Mouse (Mus musculus) lung, postnatal 14 days (tissue): ENCODE results near the gene Ssh3.

ENCODE experiments used
- DNase-seq: peaks from one replicate; pipeline ENCODE4 v3.0.0; 2021

The Ssh3 gene

DNA sequence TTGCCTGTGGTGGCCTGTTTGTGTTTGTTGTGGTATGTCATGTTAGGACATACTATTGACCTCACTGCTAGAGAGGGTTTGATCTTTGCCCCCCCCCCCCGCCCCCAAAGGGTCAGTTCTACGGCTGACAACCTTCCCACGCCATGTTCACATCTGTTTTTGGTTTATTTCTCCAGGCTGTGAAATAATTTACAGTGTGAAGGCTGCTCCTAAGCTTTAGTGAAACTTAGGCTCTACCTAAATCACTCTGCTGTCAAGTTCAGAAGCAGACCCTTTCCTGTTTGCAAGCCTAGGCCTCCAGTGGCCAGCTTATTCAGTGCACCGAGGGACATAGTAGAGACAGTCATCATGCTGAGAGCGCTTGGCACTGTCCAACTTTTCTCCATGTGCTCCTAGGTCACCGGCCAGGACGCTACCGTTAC is 28.7 kb downstream of the Ssh3 start:
- no peak for DNase-seq

DNA sequence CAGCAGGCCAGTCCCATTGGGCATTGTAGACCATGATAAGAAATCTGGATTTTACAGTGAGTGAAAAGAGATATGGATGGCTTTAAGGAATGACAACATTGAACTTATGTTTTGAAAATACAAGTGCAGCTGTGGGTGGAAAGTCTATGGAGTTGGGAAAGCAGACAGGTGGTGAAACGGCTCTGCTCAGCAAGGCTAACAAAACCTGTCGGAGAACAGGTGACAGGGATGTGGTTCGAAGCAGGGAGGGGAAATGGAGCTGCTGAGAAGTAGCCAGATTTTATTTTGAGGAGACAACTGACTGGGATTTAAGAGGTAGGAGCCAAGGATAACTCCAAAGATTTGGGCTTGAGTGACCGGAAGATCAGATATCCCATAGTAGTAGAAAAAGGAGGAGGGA is 34.4 kb downstream of the Ssh3 start:
- DNase-seq = no peak

DNA sequence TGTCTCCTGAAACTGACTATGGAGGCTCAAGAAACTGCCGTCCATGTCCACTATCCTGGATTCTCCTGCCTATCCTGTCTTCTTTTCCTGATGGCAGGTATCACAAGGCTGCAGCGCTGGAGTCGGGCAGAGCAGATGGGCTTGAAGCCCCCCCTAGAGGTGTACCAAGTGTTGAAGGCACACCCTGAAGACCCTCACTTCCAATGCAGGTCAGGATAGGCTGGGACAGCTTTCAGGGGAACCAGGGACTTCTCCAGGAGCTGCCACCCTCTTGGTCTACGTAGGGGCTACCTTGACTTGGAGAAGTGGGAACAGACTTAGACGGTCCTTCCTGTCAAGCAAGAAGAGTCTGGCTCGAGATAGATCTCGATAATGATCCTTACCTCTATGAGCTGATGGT is 36.3 kb downstream of the Ssh3 start:
- DNase-seq = no peak

DNA sequence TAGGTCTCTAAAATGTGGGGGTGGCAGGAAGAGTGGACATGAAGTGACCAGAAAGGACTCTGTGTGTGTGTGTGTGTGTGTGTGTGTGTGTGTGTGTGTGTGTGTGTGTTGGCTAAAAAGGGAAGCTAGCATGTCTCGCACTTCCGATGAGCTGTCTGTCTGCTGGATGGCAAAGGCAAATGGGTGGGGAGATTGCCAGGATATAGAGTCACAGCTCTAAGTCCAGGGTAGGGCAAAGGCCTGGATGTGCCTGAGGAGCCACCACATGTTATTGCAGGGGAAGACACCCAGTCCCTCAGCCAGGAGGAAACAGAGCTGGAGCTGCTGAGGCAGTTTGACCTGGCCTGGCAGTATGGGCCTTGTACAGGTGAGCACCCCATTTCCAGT is 36.8 kb downstream of the Ssh3 start:
- DNase-seq = no peak

DNA sequence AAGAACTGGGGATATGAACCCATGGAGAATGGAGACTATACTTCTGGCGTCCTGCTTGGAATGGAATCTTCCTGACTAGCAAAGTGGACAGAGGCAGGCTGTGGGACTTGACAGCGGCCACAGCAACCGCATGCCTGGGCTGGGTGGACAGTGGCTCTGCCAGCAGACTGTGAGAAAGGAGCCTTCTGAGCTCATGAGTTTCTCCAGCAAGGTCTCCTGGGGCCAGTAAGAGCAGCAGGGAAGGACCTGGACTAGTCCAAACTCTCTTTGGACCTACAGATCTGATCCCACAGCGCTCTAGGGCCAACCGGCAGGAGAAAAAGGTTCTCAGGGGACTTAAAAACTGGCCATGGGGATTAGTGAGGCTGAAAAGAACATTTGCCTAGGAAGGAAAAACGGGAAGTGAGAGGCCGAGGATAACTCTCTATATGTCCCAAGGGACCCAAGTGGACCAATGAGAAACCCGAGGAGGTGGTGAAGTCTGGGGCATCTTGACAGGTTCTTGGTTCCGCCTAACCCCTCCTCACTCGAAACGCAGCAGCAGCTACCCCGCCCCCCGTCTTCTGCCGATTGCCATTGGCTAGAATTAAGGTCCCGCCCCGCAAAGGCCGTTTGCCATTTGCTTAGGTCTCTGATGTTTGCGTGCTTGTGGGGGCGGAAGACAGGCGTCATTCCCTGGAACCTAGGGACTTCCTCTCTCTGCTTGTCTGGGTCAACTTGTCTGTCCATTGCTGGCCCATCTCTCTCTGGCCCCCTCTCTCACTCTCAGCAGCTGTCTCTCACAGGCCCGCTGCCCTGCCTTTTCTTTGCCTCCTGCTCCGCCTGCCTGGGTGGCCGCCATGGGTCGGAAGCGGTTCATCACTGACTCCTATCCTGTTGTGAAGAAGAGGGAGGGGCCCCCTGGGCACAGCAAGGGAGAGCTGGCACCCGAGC is 37.5 kb downstream of the Ssh3 start, which contains the start of gene Pold4:
TSS of gene Pold4 (plus strand) at position 647 of the 933 bp plus-strand sequence.
- DNase-seq = peak; percentile 99

DNA sequence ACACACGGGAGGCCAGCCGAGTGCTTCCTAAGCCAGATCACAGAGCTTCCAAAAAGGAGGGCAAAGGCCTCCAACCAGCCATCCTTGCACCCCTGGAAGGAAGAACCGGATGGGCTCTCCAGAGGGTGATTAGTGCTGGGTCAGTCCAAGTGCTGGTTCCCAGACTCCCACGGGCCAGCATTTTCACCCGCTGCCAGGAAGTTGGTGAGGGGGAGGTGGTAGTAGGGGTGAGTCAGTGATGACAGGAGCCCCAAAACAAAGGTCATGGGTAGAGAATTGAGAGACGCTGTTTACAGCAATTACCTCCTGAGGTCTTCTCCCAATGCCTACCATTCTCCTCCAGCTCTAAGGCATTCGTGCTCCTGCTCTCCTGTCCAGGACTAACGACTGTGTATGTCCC is 38.6 kb downstream of the Ssh3 start:
- DNase-seq = no peak

DNA sequence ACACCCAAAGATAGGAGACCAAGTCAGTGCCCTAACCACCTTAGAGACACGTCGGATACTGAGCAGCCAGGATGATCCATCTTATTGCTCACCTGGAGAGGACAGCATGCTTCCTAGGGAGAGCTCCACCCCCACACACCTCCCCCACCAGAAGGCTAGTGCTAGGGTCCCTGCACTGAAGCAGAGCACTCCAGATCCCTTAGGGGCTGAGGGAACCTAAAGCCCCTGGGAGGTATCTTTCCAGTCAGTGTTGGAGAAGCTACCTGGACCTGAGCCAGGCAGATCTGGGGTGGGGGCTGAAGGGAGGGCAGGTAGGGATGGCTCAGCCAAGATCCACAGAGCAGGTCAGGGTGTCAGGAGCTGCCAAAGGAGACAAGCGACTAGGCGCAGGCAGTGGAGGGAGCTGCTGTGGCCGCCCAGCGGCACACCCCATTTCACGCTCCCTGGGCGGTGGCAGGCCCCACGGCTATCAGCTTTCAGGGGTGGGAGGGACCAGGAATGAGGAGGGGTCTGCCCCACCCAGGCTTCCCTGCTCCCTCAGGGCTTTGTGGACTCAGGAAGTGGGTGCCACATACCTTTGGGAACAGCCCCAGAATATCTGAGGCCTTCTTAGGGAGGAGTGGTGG is 39.4 kb downstream of the Ssh3 start:
- no peak for DNase-seq

DNA sequence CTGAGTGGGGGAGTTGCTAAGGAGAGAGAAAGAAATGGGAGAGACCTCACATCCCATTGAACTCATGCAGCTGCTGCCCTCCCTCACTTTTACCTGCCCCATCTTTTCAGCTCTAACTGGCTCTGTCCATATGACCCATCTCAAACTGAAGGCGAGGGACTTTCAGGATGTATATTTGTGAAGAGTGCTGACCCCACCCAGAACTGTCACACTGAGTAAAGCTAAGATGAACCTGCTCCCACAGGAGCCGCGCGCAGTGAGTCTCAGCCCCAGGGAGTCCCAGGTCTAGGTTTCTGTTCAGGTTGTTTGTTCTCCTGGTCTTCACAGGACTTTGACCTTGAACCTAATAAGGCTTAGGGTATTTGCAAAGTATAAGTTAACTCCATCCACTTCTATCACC is 40.1 kb downstream of the Ssh3 start:
- no peak for DNase-seq

DNA sequence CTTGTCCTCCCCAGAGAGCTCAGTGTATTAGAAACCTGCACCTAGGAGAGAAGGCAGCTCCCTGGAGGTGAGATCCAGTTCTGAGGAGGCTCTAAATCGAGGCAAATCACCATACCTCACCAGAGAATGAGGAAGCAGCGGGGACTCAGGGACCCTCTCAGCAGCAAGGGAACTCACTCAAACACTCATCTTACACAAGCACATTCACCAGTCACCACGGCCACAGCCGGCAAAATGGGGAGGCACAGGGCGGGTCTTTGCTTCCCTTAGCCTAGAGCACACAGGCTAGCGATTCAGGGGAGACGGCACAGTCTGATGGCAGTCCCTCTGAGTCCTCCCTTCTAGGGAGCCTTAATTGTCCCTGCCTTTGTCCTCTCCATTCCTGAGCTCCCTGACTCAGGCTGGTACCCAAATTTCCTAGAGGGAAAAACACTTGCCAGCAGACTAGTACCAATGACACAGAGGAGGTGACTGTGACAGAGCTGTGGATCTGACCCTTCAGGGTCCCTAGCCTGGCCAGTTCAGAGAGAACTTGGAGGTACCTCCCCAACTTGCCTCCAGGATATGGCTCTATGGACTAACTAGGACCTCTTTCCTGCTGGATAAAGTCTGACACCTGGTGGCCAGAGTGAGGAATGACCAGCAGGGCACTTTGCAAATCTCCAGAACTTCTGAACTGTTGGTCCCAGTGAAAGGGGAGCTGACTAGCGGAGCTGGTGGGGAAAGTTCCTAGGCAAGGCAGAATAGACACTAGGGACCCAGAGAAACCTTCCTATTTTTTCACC is 40.9 kb downstream of the Ssh3 start:
- DNase-seq = peak; percentile 81

DNA sequence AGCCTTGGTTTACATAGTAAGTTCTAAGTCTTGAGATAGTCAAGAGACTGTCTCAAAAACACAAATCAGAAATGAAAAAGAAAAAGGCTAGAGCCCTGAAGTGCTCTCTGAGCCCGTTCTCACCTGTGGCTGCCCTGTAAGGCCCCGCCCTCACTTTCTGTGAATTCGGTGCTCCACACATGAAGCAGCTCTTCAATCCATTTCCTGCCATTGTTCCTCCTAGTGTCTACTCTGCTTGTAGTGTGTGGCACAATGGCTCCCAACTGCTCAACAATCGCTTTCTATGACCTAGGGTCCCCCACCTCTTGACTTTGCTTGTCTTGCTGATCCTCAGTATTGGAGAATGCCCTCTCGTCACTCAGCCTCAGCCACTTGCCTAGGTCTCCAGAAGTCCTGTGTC is 41.5 kb downstream of the Ssh3 start:
- DNase-seq = no peak

DNA sequence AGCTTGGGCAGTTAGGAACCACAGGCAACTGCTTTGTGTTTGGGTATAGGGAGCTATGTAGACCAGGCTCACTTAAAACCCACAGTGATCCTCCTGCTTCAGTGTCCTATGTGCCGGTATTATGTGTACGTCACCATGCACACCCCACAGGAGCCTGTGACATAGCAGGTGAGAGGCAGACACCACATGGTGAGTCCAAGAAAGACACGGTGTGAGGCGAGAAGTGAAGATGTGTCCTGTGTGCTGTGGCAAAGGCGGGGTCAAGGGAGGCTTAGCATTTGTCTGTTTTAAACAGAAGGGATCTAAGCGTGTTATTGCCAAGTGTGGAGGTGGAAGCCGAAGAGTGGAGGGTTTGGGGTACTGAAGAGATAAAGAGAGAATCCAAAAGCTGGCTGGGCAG is 42.2 kb downstream of the Ssh3 start:
- no peak for DNase-seq

DNA sequence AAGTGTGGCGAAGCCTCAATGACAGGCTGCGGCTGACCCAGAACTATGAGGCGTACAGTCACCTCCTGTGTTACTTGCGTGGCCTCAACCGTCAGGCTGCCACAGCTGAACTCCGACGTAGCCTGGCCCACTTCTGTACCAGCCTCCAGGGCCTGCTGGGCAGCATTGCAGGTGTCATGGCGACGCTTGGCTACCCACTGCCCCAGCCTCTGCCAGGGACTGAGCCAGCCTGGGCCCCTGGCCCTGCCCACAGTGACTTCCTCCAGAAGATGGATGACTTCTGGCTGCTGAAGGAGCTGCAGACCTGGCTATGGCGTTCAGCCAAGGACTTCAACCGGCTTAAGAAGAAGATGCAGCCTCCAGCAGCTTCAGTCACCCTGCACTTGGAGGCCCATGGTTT is 46.8 kb downstream of the Ssh3 start:
- no peak for DNase-seq

DNA sequence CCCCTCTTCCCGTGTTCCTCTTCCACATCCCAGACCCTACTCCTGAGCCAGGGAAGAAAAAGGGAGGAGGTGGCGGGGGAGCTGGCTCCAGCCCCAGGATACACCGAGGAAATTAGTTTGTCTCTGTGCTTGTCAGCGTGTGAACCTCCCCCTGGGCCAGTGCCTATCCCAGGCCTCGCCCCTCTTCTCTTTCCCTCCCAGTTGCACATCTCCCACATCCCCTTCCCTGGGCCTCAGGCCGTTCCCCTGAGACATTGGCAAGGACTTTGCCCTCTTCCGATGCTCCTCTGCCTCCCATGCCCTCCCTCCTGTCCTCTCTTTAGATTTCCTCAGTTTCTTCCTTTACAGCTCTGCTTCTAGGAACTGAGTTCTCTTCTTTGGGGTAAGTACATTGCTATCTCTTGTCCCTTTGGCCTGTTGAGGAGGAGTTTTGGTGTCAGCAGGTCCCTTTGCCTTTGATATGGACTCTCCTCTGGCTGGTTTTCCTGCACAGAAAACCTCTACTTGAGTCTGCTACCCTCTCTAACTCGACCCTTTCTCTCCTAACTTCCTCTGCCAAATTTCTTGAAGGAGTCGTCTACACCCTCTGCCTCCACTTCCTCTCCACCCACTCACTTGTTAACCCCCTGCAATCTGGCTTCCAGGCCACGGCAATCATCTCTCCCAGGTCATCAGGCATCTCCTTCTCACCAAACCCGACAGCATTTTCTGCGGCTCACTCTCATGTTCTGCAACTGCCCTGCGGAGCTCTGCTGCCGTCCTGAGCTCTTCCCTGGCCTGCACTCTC is 47.8 kb downstream of the Ssh3 start:
- peak; percentile 53 for DNase-seq

DNA sequence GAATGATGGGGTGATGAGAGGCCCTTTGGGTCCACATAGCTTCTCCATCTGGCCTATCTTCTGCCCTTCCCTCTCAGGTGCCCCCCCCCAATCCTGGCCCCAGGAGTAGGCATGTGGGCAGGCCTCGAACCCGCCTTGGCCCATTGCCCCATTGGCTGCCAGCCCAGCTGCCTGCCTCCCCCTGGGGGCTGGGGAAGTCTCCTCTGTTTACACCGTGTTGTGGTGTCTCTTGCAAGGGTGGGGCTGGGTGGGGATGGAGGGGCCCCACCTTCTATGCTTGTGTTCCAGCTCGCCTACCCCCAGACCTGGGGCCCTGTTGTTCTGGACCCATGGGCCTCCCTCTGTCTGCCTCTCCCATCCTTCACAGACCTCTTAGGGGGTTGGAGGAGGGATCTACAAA is 48.6 kb downstream of the Ssh3 start:
- peak; percentile 59 for DNase-seq

DNA sequence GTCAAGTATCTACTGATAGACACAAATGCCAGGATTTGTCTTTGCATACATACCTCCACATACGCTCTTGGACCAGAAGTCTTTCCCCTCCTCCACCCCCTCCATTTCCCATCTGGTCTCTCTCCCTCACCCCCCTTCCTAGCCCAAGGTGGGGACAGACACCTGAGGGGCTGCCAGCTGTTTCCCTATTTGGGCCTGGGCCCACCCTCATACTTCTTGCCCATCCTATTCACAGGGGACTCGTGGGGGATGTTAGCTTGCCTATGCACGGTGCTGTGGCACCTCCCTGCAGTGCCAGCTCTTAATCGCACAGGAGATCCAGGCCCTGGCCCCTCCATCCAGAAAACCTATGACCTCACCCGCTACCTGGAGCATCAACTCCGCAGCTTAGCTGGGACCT is 49.0 kb downstream of the Ssh3 start:
- DNase-seq = no peak

DNA sequence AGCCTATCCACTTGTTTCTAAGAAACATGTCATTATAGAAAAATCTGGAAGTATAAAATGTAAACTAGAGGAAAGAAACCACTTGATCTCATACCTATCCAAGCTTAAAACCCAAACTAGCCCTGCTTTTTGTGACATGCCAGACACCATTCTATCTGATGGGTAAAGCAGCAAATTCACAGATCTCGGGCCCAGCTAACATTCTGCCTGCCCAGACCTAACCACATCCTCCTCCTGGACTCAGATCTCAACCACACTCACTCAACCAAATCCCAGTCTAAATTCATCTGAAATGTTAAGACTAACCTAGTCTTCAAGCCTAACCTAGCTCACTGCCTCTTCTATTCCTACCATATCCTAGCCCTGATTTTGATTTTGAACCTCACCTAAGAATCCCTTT is 50.2 kb downstream of the Ssh3 start:
- DNase-seq = no peak

DNA sequence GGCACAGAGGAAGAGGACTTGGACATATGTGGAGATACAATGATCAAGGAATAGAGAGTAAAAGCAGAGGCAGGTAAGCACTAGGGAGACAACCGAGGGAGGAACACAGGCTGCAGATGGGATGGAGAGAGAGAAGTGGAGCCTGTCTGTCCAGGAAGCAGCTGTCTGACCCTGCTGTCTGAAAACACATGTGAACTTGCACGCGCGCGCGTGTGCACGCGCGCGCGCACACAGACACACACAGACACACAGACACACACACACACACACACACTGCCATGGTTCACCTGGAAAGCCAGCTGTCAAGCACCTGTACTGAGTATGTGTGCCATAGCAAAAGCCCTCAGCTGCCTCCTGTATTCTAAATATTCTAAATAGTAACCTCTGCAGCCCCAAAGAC is 50.7 kb downstream of the Ssh3 start:
- no peak for DNase-seq

DNA sequence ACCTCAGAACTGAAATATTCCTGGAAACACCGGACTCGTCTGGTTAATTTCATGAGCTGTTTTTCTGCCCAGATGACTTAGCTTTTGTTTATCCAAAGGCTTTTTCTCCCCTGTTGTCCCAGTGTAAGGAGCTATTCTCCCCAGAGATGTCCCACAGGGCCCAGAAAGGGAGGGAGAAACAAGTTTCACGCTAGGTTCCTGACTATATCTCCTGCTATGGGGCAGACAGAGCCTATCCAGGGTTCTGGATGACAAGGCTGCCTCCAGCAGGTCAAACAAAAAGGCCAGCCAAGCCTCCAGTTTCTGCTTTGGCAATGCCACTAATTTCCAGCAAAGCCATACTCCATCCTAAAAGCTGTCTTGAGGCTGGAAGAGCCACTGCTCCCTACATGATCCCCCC is 51.1 kb downstream of the Ssh3 start:
- DNase-seq = no peak

DNA sequence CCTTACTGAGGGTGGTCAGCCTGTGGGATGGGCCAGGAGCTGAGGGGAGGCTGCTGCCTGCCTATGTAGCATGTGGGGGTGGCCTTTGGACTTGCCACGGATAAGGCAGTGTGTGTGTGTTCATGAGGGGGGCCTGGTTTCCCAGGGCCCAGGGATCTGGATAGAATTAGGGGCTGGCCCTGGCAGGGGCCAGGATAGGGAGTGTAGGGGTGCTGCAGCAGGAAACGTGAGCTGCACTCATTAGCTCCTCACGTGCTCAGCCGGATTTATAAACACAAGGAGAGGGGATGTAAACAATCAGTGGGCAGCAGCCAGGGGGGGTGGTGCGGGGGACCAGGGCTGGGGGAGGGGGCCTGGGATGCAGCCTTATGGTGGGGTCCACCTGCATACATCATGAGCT is 51.8 kb downstream of the Ssh3 start:
- no peak for DNase-seq

DNA sequence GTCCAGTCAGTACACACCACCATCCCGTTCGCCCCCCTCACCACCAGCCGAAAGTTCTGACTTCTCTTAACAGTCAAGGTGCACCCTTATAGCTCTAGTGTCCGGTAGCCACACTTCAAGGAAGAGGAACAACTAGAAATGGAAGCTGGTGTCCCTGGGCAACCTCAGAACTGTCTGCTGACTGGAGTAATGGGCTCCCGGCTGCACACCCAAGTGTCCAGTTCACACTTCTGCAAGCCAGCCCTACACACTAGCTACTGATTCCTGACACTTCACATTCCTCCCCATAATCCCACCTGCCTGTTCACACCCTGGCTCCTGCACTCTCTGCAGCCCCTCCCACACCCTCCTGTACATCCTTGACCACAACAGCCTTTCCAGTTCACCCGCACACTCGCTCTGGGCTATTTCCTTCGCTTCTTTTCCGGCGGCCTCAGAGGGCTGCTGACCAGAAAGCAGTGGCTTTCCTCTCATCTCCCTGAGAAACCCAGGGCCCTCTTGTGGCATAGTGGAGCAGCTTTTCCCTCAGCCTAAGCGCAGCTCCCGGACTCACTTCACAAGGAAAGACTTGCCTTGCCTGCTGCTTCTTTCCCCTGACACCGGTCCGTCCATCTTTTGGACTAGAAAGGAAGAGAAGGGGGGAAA is 52.8 kb downstream of the Ssh3 start:
- DNase-seq = peak; percentile 61

DNA sequence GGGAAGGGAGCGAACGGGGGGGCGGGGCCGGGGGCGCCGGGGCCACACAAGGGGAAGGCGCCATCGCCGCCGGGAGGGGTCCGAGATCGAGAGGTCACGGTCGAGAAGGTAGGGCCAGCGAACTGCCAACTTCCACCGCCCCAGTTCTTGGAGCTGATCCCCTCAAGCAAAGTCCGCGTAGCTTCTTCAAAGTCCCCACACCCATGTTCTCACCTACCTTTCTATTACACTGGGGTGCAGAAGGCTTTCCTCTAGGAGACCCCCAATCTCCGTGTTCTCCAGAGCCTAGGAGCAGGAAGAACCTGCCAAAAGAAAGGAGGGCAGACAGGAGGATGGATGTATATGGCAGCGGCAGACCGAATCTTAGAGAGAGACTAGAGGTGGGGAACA is 53.5 kb downstream of the Ssh3 start:
- no peak for DNase-seq

DNA sequence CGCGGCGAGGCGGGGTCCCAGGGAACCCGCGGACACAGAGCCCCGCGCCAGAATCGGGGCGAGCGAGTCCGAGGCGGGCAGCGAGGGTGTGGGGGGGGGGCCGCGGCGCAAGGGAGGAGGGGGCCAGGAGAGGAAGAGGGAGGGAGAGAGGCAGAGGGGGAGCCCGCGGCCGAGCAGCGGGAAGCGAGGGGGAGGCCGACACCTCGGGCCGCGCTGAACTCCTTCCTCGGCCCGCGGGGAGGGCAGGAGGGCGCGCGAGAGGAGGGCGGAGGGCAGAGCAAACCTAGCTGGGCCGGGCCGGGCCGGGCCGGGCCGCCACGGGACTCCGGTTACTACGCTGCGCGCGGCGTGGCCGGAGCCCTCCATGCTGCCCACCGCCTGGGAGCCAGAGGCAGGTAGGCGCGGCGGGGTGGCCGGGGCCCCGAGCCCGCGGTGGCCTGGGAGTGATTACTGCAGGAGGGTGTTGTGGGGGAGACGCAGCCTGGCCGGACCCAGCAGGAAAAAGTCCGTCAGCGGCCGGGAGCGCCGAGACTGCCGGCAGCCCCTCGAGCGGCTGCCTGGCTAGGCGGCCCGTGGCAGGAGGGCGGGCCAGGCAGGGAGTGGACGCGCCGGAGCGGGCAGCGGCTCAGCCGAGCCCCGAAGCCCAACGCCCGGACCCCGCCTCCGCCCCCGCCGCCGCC is 54.1 kb downstream of the Ssh3 start:
- DNase-seq = no peak
